Mouse (Mus musculus) ES-E14 (cell line): ENCODE data around the gene Psma6. TPM values are rescaled to one million over a fixed set of nuclear protein-coding genes. Genes with fewer than 3 reads are reported as not detected.

ENCODE experiments used
- DNase-seq: peaks from one replicate; pipeline ENCODE4 v3.0.0-alpha.2; 2013; ENCODE audit warnings: low read depth, low spot score
- H3K27ac ChIP-seq: 2 replicates; pipeline ENCODE4 v1.5.1; 2012; ENCODE audit warnings: low read depth, mild to moderate bottlenecking, low read length, moderate library complexity, mixed read lengths; ENCODE audit not compliant: poor library complexity, insufficient read depth, severe bottlenecking
- H3K36me3 ChIP-seq: 2 replicates; pipeline ENCODE4 v1.6.1; 2012; ENCODE audit warnings: mild to moderate bottlenecking, low read length, moderate library complexity, mixed read lengths; ENCODE audit not compliant: control insufficient read depth, poor library complexity, insufficient read depth, severe bottlenecking
- H3K4me1 ChIP-seq, 2 experiments: fragments of 150-350 bp in 1 of 2; sonication (generic) in 1 of 2; 2 replicates each; pipeline ENCODE4 v1.6.1; 2012; ENCODE audit warnings: low read length in 2 of 2, mild to moderate bottlenecking in 1 of 2, mixed read lengths in 1 of 2; ENCODE audit not compliant: control insufficient read depth in 2 of 2, insufficient read depth in 2 of 2, poor library complexity in 1 of 2
- H3K4me3 ChIP-seq, 2 experiments: fragments of 150-350 bp in 1 of 2; sonication (generic) in 1 of 2; 2 replicates each; pipeline ENCODE4 v1.5.1; 2012; ENCODE audit warnings: low read length in 2 of 2, low read depth in 1 of 2, mild to moderate bottlenecking in 1 of 2, mixed read lengths in 1 of 2; ENCODE audit not compliant: insufficient read depth in 1 of 2, poor library complexity in 1 of 2, severe bottlenecking in 1 of 2
- H3K9ac ChIP-seq: 2 replicates; pipeline ENCODE4 v1.6.1; 2012; ENCODE audit warnings: low read depth, mild to moderate bottlenecking, low read length, mixed read lengths; ENCODE audit not compliant: poor library complexity, insufficient read depth, severe bottlenecking
- H3K9me3 ChIP-seq: fragments of 150-350 bp; sonication (generic); 2 replicates; pipeline ENCODE4 v1.6.1; 2012; ENCODE audit warnings: low read depth, mild to moderate bottlenecking, low read length; ENCODE audit not compliant: control insufficient read depth, insufficient read depth
- CHD2 ChIP-seq: IDR thresholded peaks from 2 replicates; pipeline ENCODE4 v1.6.1; 2014; ENCODE audit warnings: mild to moderate bottlenecking, low read depth, low read length, inconsistent platforms
- HCFC1 ChIP-seq: IDR thresholded peaks from 2 replicates; pipeline ENCODE4 v1.6.1; 2012; ENCODE audit warnings: low read length, inconsistent platforms, borderline replicate concordance; ENCODE audit not compliant: insufficient read depth
- MAFK ChIP-seq: IDR thresholded peaks from 2 replicates; pipeline ENCODE4 v1.6.1; 2014; ENCODE audit warnings: mild to moderate bottlenecking, low read depth, low read length, inconsistent platforms; ENCODE audit not compliant: insufficient read depth
- ZC3H11A ChIP-seq: IDR thresholded peaks from 2 replicates; pipeline ENCODE4 v1.6.1; 2012; ENCODE audit warnings: low read depth, mild to moderate bottlenecking, inconsistent platforms, low read length, borderline replicate concordance
- ZNF384 ChIP-seq: IDR thresholded peaks from 2 replicates; pipeline ENCODE4 v1.6.1; 2012; ENCODE audit warnings: low read depth, low read length, inconsistent platforms
- in situ Hi-C, 2 experiments: fragments of 600-800 bp; cut with MboI; formaldehyde crosslinking; loops; one replicate each; pipeline ENCODE4 v1.15.1; 2025; ENCODE audit warnings: low sequenced_read_pairs in 2 of 2, inconsistent platforms in 1 of 2; ENCODE audit not compliant: unreplicated experiment in 2 of 2
- total RNA-seq: library from RNA; depleted of rRNA; stranded (reverse); fragments of 300-350 nt; gene quantifications from 2 replicates; pipeline ENCODE4 v1.2.3, GENCODE M21; 2012; rRNA removed

The Psma6 gene
- total RNA-seq, 1 experiment, result 215 TPM

DNA sequence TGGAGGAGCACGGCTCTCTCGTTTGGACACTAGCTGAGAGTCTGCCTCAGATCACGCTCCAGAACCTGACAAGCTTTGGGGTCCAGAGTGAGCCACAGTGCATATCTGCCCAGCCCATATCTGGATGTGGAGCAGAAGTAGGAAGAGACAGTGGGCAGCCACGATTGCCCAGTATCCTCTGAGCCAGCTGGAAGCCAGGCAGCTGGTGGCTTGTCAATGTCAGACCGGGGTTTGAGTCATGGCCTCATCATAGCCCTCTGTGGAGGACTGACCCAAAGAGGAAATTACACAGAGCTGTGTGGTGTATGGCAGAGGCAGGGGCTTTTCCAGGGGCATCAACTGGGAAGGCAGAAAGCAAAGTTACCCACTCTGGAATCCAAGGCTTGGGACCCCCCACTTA, 82.8 kb downstream of the Psma6 start:
- no peak overlapping the region for H3K27ac ChIP-seq
- TF ChIP-seq ZNF384 (no peak), MAFK (no peak), HCFC1 (no peak), ZC3H11A (no peak), CHD2 (no peak)
- no peak for DNase-seq
- in situ Hi-C loops, result no loop called here
- no peak overlapping the region for H3K4me3 ChIP-seq
- no peaks in the 10 kb centered on the region for H3K36me3 ChIP-seq
- H3K4me1 ChIP-seq, result peaks cover 3 to 36% of the 10 kb centered on the region in 2 experiments; a peak in 3 of 4 replicates
- H3K9ac ChIP-seq, result no peak overlapping the region
- no peaks in the 10 kb centered on the region for H3K9me3 ChIP-seq

DNA sequence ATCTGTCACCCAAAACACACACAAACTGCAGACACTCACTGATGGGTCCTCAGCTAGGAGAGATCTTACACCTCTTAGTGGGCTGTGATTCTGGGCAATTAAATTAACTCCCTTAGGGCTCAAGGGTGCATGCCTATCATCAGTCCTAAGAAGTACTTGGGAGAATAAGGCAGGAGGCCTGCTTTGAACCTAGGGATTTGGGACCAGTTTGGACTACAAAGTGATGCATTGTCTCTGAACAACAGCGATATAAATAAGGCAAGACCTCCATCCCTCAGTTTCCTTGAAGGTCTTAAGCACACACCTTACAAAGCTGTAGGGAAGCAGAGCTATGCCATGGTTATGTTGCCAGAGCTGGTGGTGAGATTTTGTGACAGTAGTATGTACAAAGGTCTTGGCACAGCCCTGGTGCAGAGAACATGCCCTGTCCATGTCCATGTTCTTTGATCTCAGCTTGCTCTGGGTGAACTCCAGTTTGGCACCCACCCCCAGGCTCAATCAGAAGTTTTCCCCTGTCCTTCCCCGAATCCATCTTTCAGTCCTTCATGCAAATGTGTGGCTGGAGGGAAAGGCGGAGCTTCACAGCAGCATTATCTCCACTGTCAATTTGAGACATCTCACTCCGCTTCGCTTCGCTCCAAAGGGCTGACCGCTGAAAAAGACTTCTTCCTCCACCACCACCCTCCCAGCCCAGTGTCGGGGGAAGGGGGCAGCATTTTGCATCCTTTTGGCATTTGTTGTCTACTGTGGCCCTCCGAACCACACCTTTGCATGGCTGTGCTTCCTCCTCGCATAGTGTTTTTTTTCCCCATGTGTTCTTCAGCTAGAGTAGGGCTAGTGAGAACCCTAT, 83.5 kb downstream of the Psma6 start:
- TF ChIP-seq HCFC1, result no peak
- in situ Hi-C loops, result no loop called here
- H3K4me1 ChIP-seq, result peaks cover 3 to 42% of the 10 kb centered on the region in 2 experiments; a peak in 3 of 4 replicates
- H3K27ac ChIP-seq, result no peak overlapping the region
- H3K9ac ChIP-seq, result no peak overlapping the region
- H3K36me3 ChIP-seq, result no peaks in the 10 kb centered on the region
- H3K4me3 ChIP-seq, result no peak overlapping the region
- no peaks in the 10 kb centered on the region for H3K9me3 ChIP-seq
- DNase-seq, result no peak

Other genes with a start within 250 kb of the Psma6 start
- gene Srp54b, start 229.1 kb upstream of the Psma6 start, total RNA-seq, result 14.4 and 14.7 TPM in 2 replicates
- gene 1700047I17Rik2, start 184.6 kb upstream of the Psma6 start, total RNA-seq, result not detected in 2 replicates
- gene Srp54c, start 154.1 kb upstream of the Psma6 start, total RNA-seq, result 17.4 and 31.7 TPM in 2 replicates
- 32.5 and 39.0 TPM in 2 replicates for gene 1110008L16Rik, start 84.6 kb upstream of the Psma6 start, total RNA-seq
- gene Ppp2r3c, start 81.2 kb upstream of the Psma6 start, total RNA-seq, result 11.7 and 12.0 TPM in 2 replicates
- gene Nfkbia, start 108.4 kb downstream of the Psma6 start, total RNA-seq, result 30.6 and 34.7 TPM in 2 replicates
- gene Aldoart2, start 181.0 kb downstream of the Psma6 start, total RNA-seq, result 0.13 and 0.21 TPM in 2 replicates
- gene Insm2, start 215.2 kb downstream of the Psma6 start, total RNA-seq, result 0.16 TPM in 1 of 2 replicates, not detected in the other